Mouse (Mus musculus): ENCODE data around the gene Serpina3c.
"Not testable (repeated sequence)": the region's sequence is repeated elsewhere in the genome, so short reads cannot be mapped to it uniquely, and the experiment has no call there.

Serpina3c gene

DNA sequence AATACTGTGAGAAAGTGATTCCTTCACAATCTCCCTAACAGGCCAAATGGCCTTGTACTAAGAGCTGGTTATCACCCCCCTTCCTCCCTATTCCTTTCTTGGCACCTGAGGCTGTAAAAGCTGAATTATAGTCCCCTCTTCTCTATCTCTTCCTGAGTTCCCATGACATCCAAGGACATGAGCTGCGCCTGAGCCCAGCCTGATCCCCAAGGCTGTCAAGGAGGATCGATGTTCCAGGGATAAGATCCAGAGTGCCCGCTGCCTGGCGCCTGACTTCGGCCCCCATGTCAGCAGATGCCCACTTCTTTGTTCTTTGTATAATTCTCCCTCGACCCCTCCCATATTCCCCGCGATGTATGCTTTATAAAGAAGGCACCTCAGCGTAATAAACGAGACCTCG lies 41.3 kb downstream of the Serpina3c start, which contains the start of gene Serpina3a:
TSS of gene Serpina3a (plus strand) at position 392 of the 400 bp plus-strand sequence.
- DNase-seq (ENCODE audit: low read depth): not testable (repeated sequence)

DNA sequence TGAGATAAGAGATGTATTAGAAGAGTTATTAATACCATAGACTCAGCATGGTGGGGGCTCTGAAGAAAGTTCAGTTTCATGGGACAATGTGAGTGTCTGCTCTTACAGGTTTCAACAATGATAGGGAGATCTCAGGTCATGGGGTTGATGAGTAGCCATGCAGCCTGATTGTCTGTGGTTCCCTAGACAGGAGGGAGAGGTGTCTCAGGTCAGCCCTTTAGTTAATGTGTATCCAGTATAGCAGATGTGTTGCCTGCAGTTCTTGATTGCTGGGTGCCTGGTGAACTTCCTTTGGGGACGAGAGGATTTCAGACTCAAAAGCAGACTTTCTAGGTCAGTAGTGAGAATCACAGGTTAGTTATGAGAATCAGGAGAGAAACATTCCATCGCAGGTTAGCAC lies 45.2 kb downstream of the Serpina3c start:
- DNase-seq (ENCODE audit: low read depth): no peak

DNA sequence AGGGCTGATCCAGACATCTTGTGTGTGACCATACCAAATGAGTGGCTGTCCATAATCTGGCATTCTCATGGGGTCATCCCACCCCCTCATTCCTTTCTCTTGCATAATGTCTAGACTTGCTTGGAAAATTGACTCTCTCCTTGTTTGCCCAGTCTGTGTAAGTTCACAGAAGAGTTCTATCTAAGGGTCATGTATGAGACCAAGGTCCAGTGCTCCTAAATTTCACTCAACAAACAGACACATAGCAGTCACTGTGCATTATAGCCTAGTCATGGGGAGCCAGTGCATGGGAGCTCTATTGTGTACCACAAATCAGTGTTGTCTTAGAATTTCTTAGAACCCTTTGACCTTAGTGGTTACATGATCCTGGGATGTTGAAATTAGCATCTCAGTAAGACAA lies 46.8 kb downstream of the Serpina3c start:
- no peak for DNase-seq (ENCODE audit: low read depth)

DNA sequence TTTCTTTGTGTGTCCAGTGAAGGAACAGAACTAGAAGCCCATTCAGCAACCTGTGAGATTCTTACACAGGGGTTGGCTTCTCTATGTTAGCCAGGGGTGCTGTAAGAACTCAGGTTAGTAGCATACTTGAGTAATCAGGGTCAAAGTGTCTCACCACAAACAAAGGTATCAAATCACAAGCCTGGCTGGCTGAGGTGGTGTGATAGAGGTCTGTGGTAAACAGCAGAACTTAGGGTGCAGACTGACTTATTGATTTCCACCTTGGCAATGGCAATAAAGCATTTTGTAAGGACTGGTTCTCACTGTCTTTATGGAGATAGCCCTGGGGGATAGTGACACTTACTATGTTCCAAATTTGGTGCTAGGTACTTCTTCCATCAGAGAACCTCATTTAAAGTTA lies 47.8 kb downstream of the Serpina3c start:
- DNase-seq (ENCODE audit: low read depth): no peak

DNA sequence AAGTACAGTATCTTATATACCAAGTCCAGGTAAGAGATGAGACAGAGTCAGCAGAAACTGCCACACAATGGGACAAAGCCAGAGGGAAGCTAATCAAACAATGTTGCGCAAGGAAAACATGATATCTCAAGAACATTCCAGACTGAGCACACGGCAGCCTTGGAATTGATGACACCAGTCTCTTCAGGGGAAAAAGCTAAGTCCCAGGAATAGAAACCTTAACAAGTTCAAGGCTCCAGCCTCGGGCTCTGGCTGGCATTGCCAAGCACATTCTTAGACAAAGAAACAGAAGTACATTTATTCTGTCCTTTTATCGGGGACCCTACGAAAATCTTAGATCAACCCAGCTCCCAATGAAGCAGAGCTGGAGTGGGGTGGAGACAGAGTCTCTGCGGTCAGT lies 52.9 kb downstream of the Serpina3c start, which contains the start of gene Serpina5:
TSS of gene Serpina5 (plus strand) at position 346 of the 400 bp plus-strand sequence.
- no peak for DNase-seq (ENCODE audit: low read depth)
